Mouse (Mus musculus) cortical plate, adult 2 months (tissue): Measurements from ENCODE around the gene Pop5. TPM values are rescaled to one million over a fixed set of nuclear protein-coding genes. Genes with fewer than 3 reads are reported as not detected.

Source experiments
- H3K27ac ChIP-seq: fragments of 200-500 bp; 2 replicates; pipeline ENCODE4 v1.5.1; 2012; ENCODE audit warnings: low read length, control low read depth, inconsistent platforms; ENCODE audit not compliant: insufficient read depth
- H3K4me1 ChIP-seq: fragments of 200-500 bp; 2 replicates; pipeline ENCODE4 v1.6.1; 2011; ENCODE audit warnings: low read length; ENCODE audit not compliant: control insufficient read depth, insufficient read depth
- H3K4me3 ChIP-seq: fragments of 200-500 bp; 2 replicates; pipeline ENCODE4 v1.5.1; 2011; ENCODE audit warnings: mild to moderate bottlenecking, low read length, control low read depth; ENCODE audit not compliant: insufficient read depth
- CTCF ChIP-seq: fragments of 200-500 bp; IDR thresholded peaks from 2 replicates; pipeline ENCODE4 v1.5.1; 2011; ENCODE audit warnings: mild to moderate bottlenecking, control low read depth, low read length; ENCODE audit not compliant: insufficient read depth; ENCODE audit errors: extremely low read depth
- POLR2A ChIP-seq: fragments of 200-500 bp; IDR thresholded peaks from 2 replicates; pipeline ENCODE4 v1.6.1; 2011; ENCODE audit warnings: mild to moderate bottlenecking, low read length, control low read depth; ENCODE audit not compliant: insufficient read depth; ENCODE audit errors: extremely low read depth
- polyA plus RNA-seq: library from polyadenylated mRNA; depleted of rRNA; stranded (reverse); fragments of >200 nt; gene quantifications from 2 replicates; pipeline ENCODE4 v1.2.3, GENCODE M21; 2012

Pop5 gene
- polyA plus RNA-seq, 1 experiment: 193 TPM

- Histone ChIP-seq H3K4me3 (no peak overlapping the region), H3K27ac (no peak overlapping the region), H3K4me1 (no peaks in the 10 kb centered on the region)
- TF ChIP-seq POLR2A (no peak), CTCF (no peak)
Measured at GRCm38 (mm10) chr5:115260356-115260755, 24.7 kb downstream of the Pop5 start.

- Histone ChIP-seq H3K27ac (no peak overlapping the region), H3K4me3 (no peak overlapping the region), H3K4me1 (no peaks in the 10 kb centered on the region; the same call in 1 of the 2 replicates)
- TF ChIP-seq CTCF (no peak), POLR2A (no peak)
Measured at GRCm38 (mm10) chr5:115261141-115261540, 25.5 kb downstream of the Pop5 start.

- no peak for TF ChIP-seq POLR2A
- TF ChIP-seq CTCF: no peak
Measured at GRCm38 (mm10) chr5:115261880-115262279, 26.2 kb downstream of the Pop5 start.

GRCm38 (mm10) chr5:115262502-115263291, 27.1 kb downstream of the Pop5 start:
- Histone ChIP-seq H3K4me1 (peaks cover 5% of the 10 kb centered on the region), H3K4me3 (no peak overlapping the region), H3K27ac (no peak overlapping the region)
- TF ChIP-seq POLR2A (no peak), CTCF (no peak)

More at GRCm38 (mm10) chr5:115261880-115262279, 26.2 kb downstream of the Pop5 start:
- Histone ChIP-seq H3K4me3 (no peak overlapping the region), H3K27ac (no peak overlapping the region), H3K4me1 (peaks cover 2% of the 10 kb centered on the region; the same call in 1 of the 2 replicates)

GRCm38 (mm10) chr5:115266340-115266739, 30.7 kb downstream of the Pop5 start:
- Histone ChIP-seq H3K4me1 (peaks cover 20% of the 10 kb centered on the region), H3K4me3 (no peak overlapping the region), H3K27ac (no peak overlapping the region)
- TF ChIP-seq CTCF (no peak), POLR2A (no peak)

GRCm38 (mm10) chr5:115266787-115267468, 31.3 kb downstream of the Pop5 start:
- peaks cover 20% of the 10 kb centered on the region for H3K4me1 ChIP-seq
- H3K27ac ChIP-seq: no peak overlapping the region
- no peak for TF ChIP-seq POLR2A
- no peak for TF ChIP-seq CTCF
- H3K4me3 ChIP-seq: no peak overlapping the region

- Histone ChIP-seq H3K27ac (no peak overlapping the region), H3K4me3 (no peak overlapping the region), H3K4me1 (peaks cover 20% of the 10 kb centered on the region)
- no peak for TF ChIP-seq CTCF
- no peak for TF ChIP-seq POLR2A
Measured at GRCm38 (mm10) chr5:115267469-115268045, 31.9 kb downstream of the Pop5 start.

- Histone ChIP-seq H3K27ac (no peak overlapping the region), H3K4me3 (no peak overlapping the region), H3K4me1 (peaks cover 20% of the 10 kb centered on the region)
- TF ChIP-seq POLR2A (no peak), CTCF (no peak)
Measured at GRCm38 (mm10) chr5:115268266-115268665, 32.6 kb downstream of the Pop5 start.

- no peak for TF ChIP-seq POLR2A
- TF ChIP-seq CTCF: no peak
- peaks cover 20% of the 10 kb centered on the region for H3K4me1 ChIP-seq
- no peak overlapping the region for H3K27ac ChIP-seq
- H3K4me3 ChIP-seq: no peak overlapping the region
Measured at GRCm38 (mm10) chr5:115269969-115270368, 34.3 kb downstream of the Pop5 start.
